8 mouse cellular contexts compared by ENCODE assay signal in genomic region chr8:120335262-120336086, GRCm38 (mm10).
A peak's percentile ranks its signal among the peaks of the same experiment; 100 is the strongest.
DNase-seq lines count a peak whose midpoint lies in the region; ATAC-seq and TF ChIP-seq lines count a peak whose summit lies in the region.

No protein-coding gene starts in this region.

- peak overlapping the region; percentile 5 for H3K4me2 ChIP-seq in hindbrain, embryonic 11.5 days (replicated peaks; ENCODE audit: low read depth, low read length)
- peak overlapping the region; percentile 42 for H3K4me2 ChIP-seq in lung, postnatal 0 days (replicated peaks; ENCODE audit: low read depth, low read length)

- H3K9ac ChIP-seq in hindbrain, embryonic 11.5 days (ENCODE audit: low read depth, low read length), result peak overlapping the region; percentile 46; the same call in 1 of the 2 replicates
- 0 out of 2 replicates have a peak overlapping the region, but pooled peaks have one; percentile 16 for H3K9ac ChIP-seq in lung, postnatal 0 days (replicated peaks; ENCODE audit: low read depth)

- no peaks in the 10 kb centered on the region for H3K9me3 ChIP-seq in hindbrain, embryonic 11.5 days (ENCODE audit: control insufficient read depth, low read length)
- no peaks in the 10 kb centered on the region for H3K9me3 ChIP-seq in lung, postnatal 0 days (ENCODE audit: low read length)

- no peaks in the 10 kb centered on the region; the same call in 1 of the 2 replicates for H3K27me3 ChIP-seq in hindbrain, embryonic 11.5 days (ENCODE audit: control insufficient read depth, insufficient read depth, low read length)
- H3K27me3 ChIP-seq in lung, postnatal 0 days (replicated peaks; ENCODE audit: insufficient read depth, low read length), result no peaks in the 10 kb centered on the region; the same call in 1 of the 2 replicates

- intact Hi-C loops in left cerebral cortex, adult 2 months (cut with DNase I), result no loop called here
- intact Hi-C loops in left cerebral cortex, postnatal 10 days (cut with DNase I), result no loop called here

- H3K36me3 ChIP-seq in hindbrain, embryonic 11.5 days (ENCODE audit: control insufficient read depth, insufficient read depth, low read length), result no peaks in the 10 kb centered on the region
- no peaks in the 10 kb centered on the region for H3K36me3 ChIP-seq in lung, postnatal 0 days (ENCODE audit: insufficient read depth, low read length)

- TF ChIP-seq CTCF in left cerebral cortex, adult 2 months (IDR thresholded peaks at IDR 0.05), result no peak
- TF ChIP-seq CTCF in lung, postnatal 0 days (IDR thresholded peaks at IDR 0.05), result no peak

- peak overlapping the region; percentile 7; the same call in 1 of the 2 replicates for H3K4me3 ChIP-seq in left cerebral cortex, adult 2 months
- H3K4me3 ChIP-seq in hindbrain, embryonic 11.5 days (ENCODE audit: low read depth, low read length), result no peak overlapping the region
- peak overlapping the region; percentile 2; the same call in 1 of the 2 replicates for H3K4me3 ChIP-seq in lung, postnatal 0 days (ENCODE audit: low read depth, low read length)

- peak overlapping the region; percentile 33; the same call in 1 of the 2 replicates for H3K27ac ChIP-seq in left cerebral cortex, adult 2 months
- peak overlapping the region; percentile 95 for H3K27ac ChIP-seq in hindbrain, embryonic 11.5 days (ENCODE audit: low read depth, low read length)
- H3K27ac ChIP-seq in lung, postnatal 0 days (ENCODE audit: low read length), result no peak overlapping the region

- TF ChIP-seq EP300 in lung, postnatal 0 days (IDR thresholded peaks at IDR 0.05), result no peak

- peaks cover 26% of the 10 kb centered on the region for H3K4me1 ChIP-seq in hindbrain, embryonic 11.5 days (replicated peaks; ENCODE audit: control insufficient read depth, insufficient read depth, low read length)
- H3K4me1 ChIP-seq in lung, postnatal 0 days (ENCODE audit: insufficient read depth, low read depth, low read length), result peaks cover 9% of the 10 kb centered on the region; the same call in 1 of the 2 replicates

- DNase-seq in left cerebral cortex, adult 2 months (ENCODE audit: extremely low spot score in 1 of 2, low spot score in 2 of 2), result no peak
- no peak for DNase-seq in left cerebral cortex, postnatal 10 days (ENCODE audit: extremely low spot score in 1 of 2, low spot score in 2 of 2)
- DNase-seq in hindbrain, embryonic 11.5 days (ENCODE audit: low spot score), result peak; percentile 71
- DNase-seq in lung, postnatal 0 days (ENCODE audit: low spot score), result no peak
- peak; percentile 46 for DNase-seq in spleen, adult 12 weeks (ENCODE audit: low spot score)
- DNase-seq in left cerebral cortex, adult 18-20 months (ENCODE audit: low spot score in 2 of 2), result no peak
- DNase-seq in gastrocnemius, postnatal 10 days, result no peak

- ATAC-seq in common myeloid progenitor, adult 5-6 weeks (replicated peaks; ENCODE audit: low read depth, poor library complexity, severe bottlenecking), result peak; percentile 20
- ATAC-seq in hindbrain, embryonic 11.5 days (ENCODE audit: low FRiP score), result peak; percentile 68
- ATAC-seq in lung, postnatal 0 days, result no peak

- 1% methylated on average over 17 of the region's 17 CpGs for WGBS in hindbrain, embryonic 11.5 days
- 16% methylated on average over 17 of the region's 17 CpGs for WGBS in lung, postnatal 0 days

Comparison
In these comparisons a context has a peak if more than half of its experiments do, and no peak if none do; other contexts are left out.
1. DNase-seq: peak in hindbrain, embryonic 11.5 days (single experiment) and spleen, adult 12 weeks (single experiment); none in left cerebral cortex, adult 2 months (0 of 2), left cerebral cortex, postnatal 10 days (0 of 2), lung, postnatal 0 days (single experiment), left cerebral cortex, adult 18-20 months (0 of 2) and gastrocnemius, postnatal 10 days (single experiment).